Mouse (Mus musculus): ENCODE measurements at regions not wholly inside any gene's neighbourhood (a gene's known extent, or its start where the extent isn't known, plus 50 kb on each side); places are given as distances from the start of the nearest gene placed in this dataset.

GRCm38 (mm10) chr2:8296001-8296400 lies 786.6 kb upstream of the Celf2 start:
- TF ChIP-seq CTCF (IDR thresholded peaks at IDR 0.05; ENCODE audit: low read depth), result no peak
- no peak for TF ChIP-seq EP300 (IDR thresholded peaks at IDR 0.05; ENCODE audit: low read depth)
